Mouse (Mus musculus) stomach, adult 2 months (tissue): Measurements from ENCODE around the gene Abcc10. TPM values are rescaled to one million over a fixed set of nuclear protein-coding genes. Genes with fewer than 3 reads are reported as not detected.

Experiments used
- polyA plus RNA-seq: library from polyadenylated mRNA; depleted of rRNA; stranded (reverse); fragments of >200 nt; gene quantifications from 2 replicates; pipeline ENCODE4 v1.2.3, GENCODE M21; 2012; rRNA removed

The Abcc10 gene
- polyA plus RNA-seq: 15.6 and 18.3 TPM in 2 replicates

GRCm38 (mm10) chr17:46327906-46328534 is at the start of gene Abcc10:
TSS of gene Abcc10 (minus strand) at chr17:46328352.

GRCm38 (mm10) chr17:46297364-46298219 is 30.6 kb downstream of the Abcc10 start, which contains the start of gene Dlk2:
TSS of gene Dlk2 (plus strand) at chr17:46297421.

GRCm38 (mm10) chr17:46282483-46283123 is 45.5 kb downstream of the Abcc10 start, which contains the start of gene Tjap1:
TSS of gene Tjap1 (minus strand) at chr17:46283026.

GRCm38 (mm10) chr17:46253452-46254084 is 74.6 kb downstream of the Abcc10 start, which contains the start of gene Lrrc73:
TSS of gene Lrrc73 (plus strand) at chr17:46253531.

Other genes starting within 250 kb of the Abcc10 start
- 13.2 and 14.9 TPM in 2 replicates for gene Mrps18a, start 217.4 kb downstream of the Abcc10 start, polyA plus RNA-seq
- gene Rsph9, start 184.1 kb downstream of the Abcc10 start, polyA plus RNA-seq: 5.3 and 7.2 TPM in 2 replicates
- gene Mad2l1bp, start 174.8 kb downstream of the Abcc10 start, polyA plus RNA-seq: 8.1 and 10.0 TPM in 2 replicates
- gene Gtpbp2, start 167.3 kb downstream of the Abcc10 start, polyA plus RNA-seq: 55.4 and 62.2 TPM in 2 replicates
- 1.1 and 1.2 TPM in 2 replicates for gene Polh, start 125.7 kb downstream of the Abcc10 start, polyA plus RNA-seq
- 4.7 and 5.9 TPM in 2 replicates for gene Xpo5, start 125.6 kb downstream of the Abcc10 start, polyA plus RNA-seq
- gene Polr1c, start 80.3 kb downstream of the Abcc10 start, polyA plus RNA-seq: 15.7 and 21.4 TPM in 2 replicates
- gene Yipf3, start 80.3 kb downstream of the Abcc10 start, polyA plus RNA-seq: 209 and 224 TPM in 2 replicates
- gene Lrrc73, start 74.8 kb downstream of the Abcc10 start, polyA plus RNA-seq: 2.5 and 3.8 TPM in 2 replicates
- gene Tjap1, start 45.3 kb downstream of the Abcc10 start, polyA plus RNA-seq: 24.8 and 27.8 TPM in 2 replicates
- 8.6 and 10.5 TPM in 2 replicates for gene Dlk2, start 30.9 kb downstream of the Abcc10 start, polyA plus RNA-seq
- 1.2 and 1.3 TPM in 2 replicates for gene Zfp318, start 55.4 kb upstream of the Abcc10 start, polyA plus RNA-seq
- 0.63 and 1.9 TPM in 2 replicates for gene Crip3, start 100.6 kb upstream of the Abcc10 start, polyA plus RNA-seq
- gene Slc22a7, start 110.1 kb upstream of the Abcc10 start, polyA plus RNA-seq: not detected in 2 replicates
- 0.13 and 0.16 TPM in 2 replicates for gene Ttbk1, start 159.3 kb upstream of the Abcc10 start, polyA plus RNA-seq
- 5.5 TPM in 2 replicates for gene Dnph1, start 168.4 kb upstream of the Abcc10 start, polyA plus RNA-seq
- gene Cul9, start 218.0 kb upstream of the Abcc10 start, polyA plus RNA-seq: 8.6 and 9.6 TPM in 2 replicates
- gene Srf, start 227.8 kb upstream of the Abcc10 start, polyA plus RNA-seq: 115 and 152 TPM in 2 replicates